Mouse (Mus musculus) liver, embryonic 15.5 days (tissue): Measurements from ENCODE around the gene Gm13290. TPM values are rescaled to one million over a fixed set of nuclear protein-coding genes. Genes with fewer than 3 reads are reported as not detected.
"Not testable (repeated sequence)": the region's sequence is repeated elsewhere in the genome, so short reads cannot be mapped to it uniquely, and the experiment has no call there.

Source experiments
- ATAC-seq: fragments of 200-750 bp; cut with Nextera tagmentation; 2 replicates; pipeline ENCODE4 v1.8.0; 2017; ENCODE audit warnings: moderate number of reproducible peaks, mild to moderate bottlenecking, moderate library complexity; ENCODE audit not compliant: insufficient read depth
- H3K27ac ChIP-seq: fragments of 300-500 bp; sonication (generic); replicated peaks from 2 replicates; pipeline ENCODE4 v1.5.1; 2015; ENCODE audit warnings: mild to moderate bottlenecking, inconsistent platforms
- H3K27me3 ChIP-seq: fragments of 300-500 bp; sonication (generic); 2 replicates; pipeline ENCODE4 v1.6.1; 2015; ENCODE audit warnings: mild to moderate bottlenecking, inconsistent platforms
- H3K36me3 ChIP-seq: fragments of 300-500 bp; sonication (generic); replicated peaks from 2 replicates; pipeline ENCODE4 v1.6.1; 2015; ENCODE audit warnings: moderate library complexity, mild to moderate bottlenecking, inconsistent platforms
- H3K4me1 ChIP-seq: fragments of 300-500 bp; sonication (generic); replicated peaks from 2 replicates; pipeline ENCODE4 v1.6.1; 2015; ENCODE audit warnings: inconsistent platforms
- H3K4me2 ChIP-seq: fragments of 300-500 bp; sonication (generic); 2 replicates; pipeline ENCODE4 v1.6.1; 2015; ENCODE audit warnings: moderate library complexity, mild to moderate bottlenecking, inconsistent platforms
- H3K4me3 ChIP-seq: fragments of 300-500 bp; sonication (generic); replicated peaks from 2 replicates; pipeline ENCODE4 v1.5.1; 2015; ENCODE audit warnings: mild to moderate bottlenecking, inconsistent platforms
- H3K9ac ChIP-seq: fragments of 300-500 bp; sonication (generic); 2 replicates; pipeline ENCODE4 v1.6.1; 2015; ENCODE audit warnings: moderate library complexity, mild to moderate bottlenecking, inconsistent platforms
- H3K9me3 ChIP-seq: fragments of 300-500 bp; sonication (generic); replicated peaks from 2 replicates; pipeline ENCODE4 v1.6.1; 2016; ENCODE audit warnings: inconsistent platforms
- WGBS: fragments of 180-500 bp; shearing (Covaris S2); methylation state at CpG from one replicate; pipeline ENCODE4 v1.1.7; 2015; ENCODE audit warnings: mixed read lengths; ENCODE audit not compliant: insufficient replicate concordance; 5-methylcytosine and 5-hydroxymethylcytosine counted together
- polyA plus RNA-seq: library from polyadenylated mRNA; unstranded; fragments of >200 nt; fragmentation: Nextera tagmentation; extraction: Ambion mirVana; gene quantifications from 2 replicates; pipeline ENCODE4 v1.2.1, GENCODE M21; 2015

The Gm13290 gene
- polyA plus RNA-seq, 1 experiment from 2014 or later, result not detected

GRCm38 (mm10) chr4:88782335-88782734 is 8.7 kb downstream of the Gm13290 start:
- ATAC-seq, H3K9ac ChIP-seq, H3K9me3 ChIP-seq, H3K27ac ChIP-seq, H3K36me3 ChIP-seq, H3K4me1 ChIP-seq, H3K27me3 ChIP-seq: not testable (repeated sequence)
- WGBS, result 0% methylated on average over 13 of the region's 31 CpGs
- peak overlapping the region; percentile 24; the same call in 1 of the 2 replicates for H3K4me3 ChIP-seq
- H3K4me2 ChIP-seq, result peak overlapping the region; percentile 54

- H3K36me3 ChIP-seq, H3K9me3 ChIP-seq, H3K4me2 ChIP-seq, H3K9ac ChIP-seq, ATAC-seq, H3K4me3 ChIP-seq, H3K27me3 ChIP-seq, H3K27ac ChIP-seq, H3K4me1 ChIP-seq: not testable (repeated sequence)
- no CpG with 5 or more reads among the region's 27 CpGs for WGBS
Measured at GRCm38 (mm10) chr4:88785409-88785808, 11.8 kb downstream of the Gm13290 start, which contains the start of gene Gm13276. Gene Gm13276, plus strand, starts transcription at chr4:88785709.

DNA sequence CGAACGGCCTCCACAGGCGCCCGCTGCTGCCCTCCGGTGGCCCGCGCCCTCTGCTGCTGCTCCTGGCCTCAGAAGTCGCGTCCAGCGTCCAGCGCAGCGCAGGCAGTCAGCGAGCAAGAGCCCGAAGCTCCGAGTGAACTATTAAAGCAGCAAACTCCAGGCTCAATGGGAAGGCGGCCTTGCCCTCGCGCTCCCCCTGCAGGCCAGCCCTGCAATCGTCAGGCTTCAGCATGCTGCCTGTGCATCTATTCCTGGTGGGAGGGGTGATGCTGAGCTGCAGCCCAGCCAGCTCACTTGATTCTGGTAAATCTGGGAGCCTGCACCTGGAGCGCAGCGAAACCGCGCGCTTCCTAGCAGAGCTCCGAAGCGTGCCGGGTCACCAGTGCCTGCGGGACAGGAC is 14.8 kb downstream of the Gm13290 start, which contains the start of gene Gm13277:
Gene Gm13277, plus strand, starts transcription at position 231 of the 400 bp plus-strand sequence.
- not testable (repeated sequence) for H3K4me1 ChIP-seq, H3K4me2 ChIP-seq, H3K9ac ChIP-seq, ATAC-seq, H3K27ac ChIP-seq, H3K27me3 ChIP-seq, H3K36me3 ChIP-seq, H3K9me3 ChIP-seq, H3K4me3 ChIP-seq
- WGBS, result 0% methylated on average over 4 of the region's 28 CpGs

GRCm38 (mm10) chr4:88791250-88791649 is 17.6 kb downstream of the Gm13290 start, which contains the start of gene Gm13278:
Gene Gm13278, plus strand, starts transcription at chr4:88791550.
- ATAC-seq, result not testable (repeated sequence)

GRCm38 (mm10) chr4:88793936-88794675 is 20.5 kb downstream of the Gm13290 start, which contains the start of gene Gm13275:
Gene Gm13275, plus strand, starts transcription at chr4:88794487.
- not testable (repeated sequence) for ATAC-seq, H3K4me2 ChIP-seq, H3K4me3 ChIP-seq, H3K36me3 ChIP-seq, H3K27ac ChIP-seq, H3K27me3 ChIP-seq, H3K4me1 ChIP-seq, H3K9me3 ChIP-seq, H3K9ac ChIP-seq
- WGBS, result 0% methylated on average over 18 of the region's 52 CpGs

More at GRCm38 (mm10) chr4:88791250-88791649, 17.6 kb downstream of the Gm13290 start, which contains the start of gene Gm13278:
- H3K27me3 ChIP-seq, H3K4me2 ChIP-seq, H3K4me3 ChIP-seq, H3K36me3 ChIP-seq, H3K9ac ChIP-seq, H3K9me3 ChIP-seq, H3K4me1 ChIP-seq, H3K27ac ChIP-seq: not testable (repeated sequence)
- no CpG with 5 or more reads among the region's 28 CpGs for WGBS

DNA sequence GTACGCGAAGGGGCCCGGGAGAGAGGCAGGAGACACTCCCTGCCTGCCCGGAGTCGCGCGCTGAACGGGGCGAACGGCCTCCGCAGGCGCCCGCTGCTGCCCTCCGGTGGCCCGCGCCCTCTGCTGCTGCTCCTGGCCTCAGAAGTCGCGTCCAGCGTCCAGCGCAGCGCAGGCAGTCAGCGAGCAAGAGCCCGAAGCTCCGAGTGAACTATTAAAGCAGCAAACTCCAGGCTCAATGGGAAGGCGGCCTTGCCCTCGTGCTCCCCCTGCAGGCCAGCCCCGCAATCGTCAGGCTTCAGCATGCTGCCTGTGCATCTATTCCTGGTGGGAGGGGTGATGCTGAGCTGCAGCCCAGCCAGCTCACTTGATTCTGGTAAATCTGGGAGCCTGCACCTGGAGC is 23.5 kb downstream of the Gm13290 start, which contains the start of gene Gm13279:
Gene Gm13279, plus strand, starts transcription at position 301 of the 400 bp plus-strand sequence.
- H3K9me3 ChIP-seq, H3K36me3 ChIP-seq, H3K9ac ChIP-seq, H3K4me2 ChIP-seq, ATAC-seq, H3K27ac ChIP-seq, H3K27me3 ChIP-seq, H3K4me3 ChIP-seq, H3K4me1 ChIP-seq: not testable (repeated sequence)
- WGBS, result no CpG with 5 or more reads among the region's 28 CpGs

- WGBS, result 2% methylated on average over 6 of the region's 7 CpGs
- H3K27me3 ChIP-seq, H3K27ac ChIP-seq, ATAC-seq, H3K9ac ChIP-seq, H3K9me3 ChIP-seq, H3K4me1 ChIP-seq, H3K36me3 ChIP-seq, H3K4me3 ChIP-seq, H3K4me2 ChIP-seq: not testable (repeated sequence)
Measured at GRCm38 (mm10) chr4:88799365-88799764, 25.7 kb downstream of the Gm13290 start, which contains the start of gene Gm13285. Gene Gm13285, plus strand, starts transcription at chr4:88799665.

DNA sequence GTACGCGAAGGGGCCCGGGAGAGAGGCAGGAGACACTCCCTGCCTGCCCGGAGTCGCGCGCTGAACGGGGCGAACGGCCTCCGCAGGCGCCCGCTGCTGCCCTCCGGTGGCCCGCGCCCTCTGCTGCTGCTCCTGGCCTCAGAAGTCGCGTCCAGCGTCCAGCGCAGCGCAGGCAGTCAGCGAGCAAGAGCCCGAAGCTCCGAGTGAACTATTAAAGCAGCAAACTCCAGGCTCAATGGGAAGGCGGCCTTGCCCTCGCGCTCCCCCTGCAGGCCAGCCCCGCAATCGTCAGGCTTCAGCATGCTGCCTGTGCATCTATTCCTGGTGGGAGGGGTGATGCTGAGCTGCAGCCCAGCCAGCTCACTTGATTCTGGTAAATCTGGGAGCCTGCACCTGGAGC is 29.3 kb downstream of the Gm13290 start, which contains the start of gene Gm13287:
Gene Gm13287, plus strand, starts transcription at position 301 of the 400 bp plus-strand sequence.
- not testable (repeated sequence) for ATAC-seq, H3K4me3 ChIP-seq
- no CpG with 5 or more reads among the region's 29 CpGs for WGBS

GRCm38 (mm10) chr4:88805231-88805630 is 31.6 kb downstream of the Gm13290 start, which contains the start of gene Gm13288:
Gene Gm13288, plus strand, starts transcription at chr4:88805531.
- not testable (repeated sequence) for H3K9ac ChIP-seq, H3K36me3 ChIP-seq, H3K4me1 ChIP-seq, H3K27ac ChIP-seq, ATAC-seq, H3K27me3 ChIP-seq, H3K9me3 ChIP-seq
- H3K4me2 ChIP-seq, result peak within 1 kb of the TSS; percentile 49
- 0 out of 2 replicates have a peak within 1 kb of the TSS, but pooled peaks have one; percentile 24 for H3K4me3 ChIP-seq
- WGBS, result no CpG with 5 or more reads among the region's 8 CpGs

More for the DNA sequence above, 29.3 kb downstream of the Gm13290 start, which contains the start of gene Gm13287:
- not testable (repeated sequence) for H3K4me1 ChIP-seq, H3K27ac ChIP-seq, H3K27me3 ChIP-seq, H3K9ac ChIP-seq, H3K36me3 ChIP-seq, H3K9me3 ChIP-seq
- peak within 1 kb of the TSS; percentile 40; the same call in 1 of the 2 replicates for H3K4me2 ChIP-seq

DNA sequence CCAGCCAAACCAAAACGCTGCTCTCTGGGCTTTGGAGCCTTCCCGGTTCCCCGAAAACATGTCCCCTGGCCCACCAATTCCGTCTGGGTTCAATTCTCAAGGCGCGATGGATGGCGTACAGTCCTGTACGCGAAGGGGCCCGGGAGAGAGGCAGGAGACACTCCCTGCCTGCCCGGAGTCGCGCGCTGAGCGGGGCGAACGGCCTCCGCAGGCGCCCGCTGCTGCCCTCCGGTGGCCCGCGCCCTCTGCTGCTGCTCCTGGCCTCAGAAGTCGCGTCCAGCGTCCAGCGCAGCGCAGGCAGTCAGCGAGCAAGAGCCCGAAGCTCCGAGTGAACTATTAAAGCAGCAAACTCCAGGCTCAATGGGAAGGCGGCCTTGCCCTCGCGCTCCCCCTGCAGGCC is 32.1 kb downstream of the Gm13290 start:
- 0% methylated on average over 9 of the region's 34 CpGs for WGBS
- H3K9ac ChIP-seq, H3K27ac ChIP-seq, ATAC-seq, H3K27me3 ChIP-seq, H3K36me3 ChIP-seq, H3K9me3 ChIP-seq, H3K4me1 ChIP-seq: not testable (repeated sequence)
- Histone ChIP-seq H3K4me3 (0 out of 2 replicates have a peak overlapping the region, but pooled peaks have one; percentile 24), H3K4me2 (peak overlapping the region; percentile 49)

DNA sequence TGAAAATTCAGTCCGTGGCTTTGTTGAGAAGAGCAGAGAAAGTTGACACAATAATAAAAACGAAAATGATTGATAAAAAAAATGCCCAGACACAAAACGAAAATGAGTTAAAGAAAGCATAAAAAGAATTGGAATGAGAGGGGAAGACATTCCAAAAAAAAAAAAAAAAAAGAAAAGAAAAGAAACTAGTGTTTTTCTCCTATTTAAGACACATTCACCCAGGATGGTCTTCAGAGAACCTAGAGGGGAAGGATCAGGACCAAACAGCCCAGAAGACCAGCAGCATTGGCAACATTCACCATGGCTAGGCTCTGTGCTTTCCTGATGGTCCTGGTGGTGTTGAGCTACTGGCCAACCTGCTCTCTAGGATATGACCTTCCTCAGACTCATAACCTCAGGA is 42.3 kb downstream of the Gm13290 start, which contains the start of gene Ifna7:
Gene Ifna7, plus strand, starts transcription at position 301 of the 400 bp plus-strand sequence.
- Histone ChIP-seq H3K36me3 (no peaks in the 10 kb centered on the region), H3K4me1 (no peaks in the 10 kb centered on the region), H3K9me3 (no peaks in the 10 kb centered on the region), H3K4me3 (no peak within 1 kb of the TSS), H3K9ac (no peak within 1 kb of the TSS), H3K27ac (no peak within 1 kb of the TSS), H3K4me2 (no peak within 1 kb of the TSS), H3K27me3 (no peaks in the 10 kb centered on the region; the same call in 1 of the 2 replicates)
- ATAC-seq, result no peak
- WGBS, result 35% methylated on average over 3 of the region's 3 CpGs
